7 mouse cellular contexts compared by ENCODE assay signal in genomic region chr16:33056095-33056785, GRCm38 (mm10). TPM values are rescaled to one million over a fixed set of nuclear protein-coding genes. Genes with fewer than 3 reads are reported as not detected.
DNase-seq lines count a peak whose midpoint lies in the region; ATAC-seq lines count a peak whose summit lies in the region.

Iqcg (minus strand) TSS chr16:33056218.
Rpl35a (plus strand) TSS chr16:33056453.

- H3K9ac ChIP-seq in embryonic facial prominence, embryonic 11.5 days (replicated peaks; ENCODE audit: low read length), result peak within 1 kb of the TSS; percentile 98
- H3K9ac ChIP-seq in limb, embryonic 11.5 days (ENCODE audit: low read length), result peak within 1 kb of the TSS; percentile 98
- H3K9ac ChIP-seq in midbrain, embryonic 14.5 days (replicated peaks; ENCODE audit: low read length), result peak within 1 kb of the TSS; percentile 71

- H3K27ac ChIP-seq in embryonic facial prominence, embryonic 11.5 days (replicated peaks; ENCODE audit: low read depth, low read length), result peak within 1 kb of the TSS; percentile 87
- peak within 1 kb of the TSS; percentile 90 for H3K27ac ChIP-seq in limb, embryonic 11.5 days (replicated peaks; ENCODE audit: low read depth, low read length)
- peak within 1 kb of the TSS; percentile 85 for H3K27ac ChIP-seq in midbrain, embryonic 14.5 days (replicated peaks; ENCODE audit: low read depth, low read length)

- WGBS in embryonic facial prominence, embryonic 11.5 days, result under 1% methylated on average over 44 of the region's 47 CpGs
- under 1% methylated on average over 46 of the region's 47 CpGs for WGBS in limb, embryonic 11.5 days
- under 1% methylated on average over 47 of the region's 47 CpGs for WGBS in midbrain, embryonic 14.5 days

- peak within 1 kb of the TSS; percentile 57 for H3K4me2 ChIP-seq in embryonic facial prominence, embryonic 11.5 days (ENCODE audit: low read depth, low read length)
- peak within 1 kb of the TSS; percentile 51 for H3K4me2 ChIP-seq in limb, embryonic 11.5 days (ENCODE audit: low read depth, severe bottlenecking)
- H3K4me2 ChIP-seq in midbrain, embryonic 14.5 days (ENCODE audit: low read length), result peak within 1 kb of the TSS; percentile 88

- H3K36me3 ChIP-seq in embryonic facial prominence, embryonic 11.5 days (replicated peaks; ENCODE audit: control insufficient read depth, insufficient read depth, low read depth, low read length), result peaks cover 12% of the 10 kb centered on the region
- peaks cover 20% of the 10 kb centered on the region; the same call in 1 of the 2 replicates for H3K36me3 ChIP-seq in limb, embryonic 11.5 days (ENCODE audit: control insufficient read depth, insufficient read depth, low read length)
- peaks cover 35% of the 10 kb centered on the region for H3K36me3 ChIP-seq in midbrain, embryonic 14.5 days (ENCODE audit: control insufficient read depth, insufficient read depth, low read length)

- H3K4me3 ChIP-seq in embryonic facial prominence, embryonic 11.5 days (ENCODE audit: low read depth, low read length), result peak within 1 kb of the TSS; percentile 94
- peak within 1 kb of the TSS; percentile 97 for H3K4me3 ChIP-seq in limb, embryonic 11.5 days (ENCODE audit: low read depth, low read length)
- peak within 1 kb of the TSS; percentile 95 for H3K4me3 ChIP-seq in midbrain, embryonic 14.5 days (replicated peaks; ENCODE audit: low read depth, low read length)

- no peaks in the 10 kb centered on the region; the same call in 1 of the 2 replicates for H3K4me1 ChIP-seq in embryonic facial prominence, embryonic 11.5 days (ENCODE audit: control insufficient read depth, insufficient read depth, low read length)
- peaks cover 5% of the 10 kb centered on the region for H3K4me1 ChIP-seq in limb, embryonic 11.5 days (ENCODE audit: control insufficient read depth, insufficient read depth, low read length)
- H3K4me1 ChIP-seq in midbrain, embryonic 14.5 days (ENCODE audit: control insufficient read depth, insufficient read depth, low read length), result peaks cover 9% of the 10 kb centered on the region; the same call in 1 of the 2 replicates

- no peaks in the 10 kb centered on the region for H3K9me3 ChIP-seq in embryonic facial prominence, embryonic 11.5 days (replicated peaks; ENCODE audit: control insufficient read depth, low read length)
- H3K9me3 ChIP-seq in limb, embryonic 11.5 days (ENCODE audit: control insufficient read depth, low read length), result no peaks in the 10 kb centered on the region
- no peaks in the 10 kb centered on the region for H3K9me3 ChIP-seq in midbrain, embryonic 14.5 days (ENCODE audit: control insufficient read depth, low read length)

- ATAC-seq in embryonic facial prominence, embryonic 11.5 days (replicated peaks; ENCODE audit: insufficient number of reproducible peaks, low FRiP score, low TSS enrichment, low read depth), result peak; percentile 92
- ATAC-seq in limb, embryonic 11.5 days (ENCODE audit: insufficient number of reproducible peaks, low FRiP score, low TSS enrichment, low read depth), result peak; percentile 91
- ATAC-seq in midbrain, embryonic 14.5 days (ENCODE audit: low FRiP score, low TSS enrichment), result peak; percentile 95

- peak; percentile 94 for DNase-seq in adrenal gland, postnatal 14 days
- peak; percentile 93 for DNase-seq in embryonic facial prominence, embryonic 11.5 days (ENCODE audit: low spot score)
- peak; percentile 99 for DNase-seq in heart, adult 11 months
- DNase-seq in kidney, adult 18-20 months, result peak; percentile 95
- DNase-seq in limb, embryonic 11.5 days (ENCODE audit: low spot score), result peak; percentile 91
- peak; percentile 96 for DNase-seq in midbrain, embryonic 14.5 days
- peak; percentile 79 to 91 for DNase-seq in spleen, adult 18-20 months

- no peaks in the 10 kb centered on the region for H3K27me3 ChIP-seq in embryonic facial prominence, embryonic 11.5 days (ENCODE audit: control insufficient read depth, insufficient read depth, low read length)
- H3K27me3 ChIP-seq in limb, embryonic 11.5 days (ENCODE audit: control insufficient read depth, insufficient read depth, low read length), result no peaks in the 10 kb centered on the region
- no peaks in the 10 kb centered on the region for H3K27me3 ChIP-seq in midbrain, embryonic 14.5 days (ENCODE audit: control insufficient read depth, insufficient read depth, low read length)

RNA-seq across cellular contexts. Expression of gene Iqcg, which starts in this region (rescaled TPM):
- 1.1 and 2.3 TPM in 2 replicates for total RNA-seq in adrenal gland, postnatal 14 days (2021)
- polyA plus RNA-seq in embryonic facial prominence, embryonic 11.5 days (2014; fragmentation: Nextera tagmentation; extraction: Ambion mirVana), result 3.7 and 3.8 TPM in 2 replicates
- 2.5 and 3.6 TPM in 2 replicates for polyA plus RNA-seq in limb, embryonic 11.5 days (2014; fragmentation: Nextera tagmentation; extraction: Ambion mirVana)
- 4.7 and 6.2 TPM in 2 replicates for polyA plus RNA-seq in midbrain, embryonic 14.5 days (2014; fragmentation: Nextera tagmentation; extraction: Ambion mirVana)

RNA-seq across cellular contexts. Expression of gene Rpl35a, which starts in this region (rescaled TPM):
- total RNA-seq in adrenal gland, postnatal 14 days (2021), result 526 and 608 TPM in 2 replicates
- 929 and 931 TPM in 2 replicates for polyA plus RNA-seq in embryonic facial prominence, embryonic 11.5 days (2014; fragmentation: Nextera tagmentation; extraction: Ambion mirVana)
- polyA plus RNA-seq in limb, embryonic 11.5 days (2014; fragmentation: Nextera tagmentation; extraction: Ambion mirVana), result 1,047 and 1,076 TPM in 2 replicates
- 477 and 558 TPM in 2 replicates for polyA plus RNA-seq in midbrain, embryonic 14.5 days (2014; fragmentation: Nextera tagmentation; extraction: Ambion mirVana)

Comparison
In these comparisons a context has a peak if more than half of its experiments do, and no peak if none do; other contexts are left out.
1. Peak in every context shown above with its lines: DNase-seq, ATAC-seq, H3K4me3 ChIP-seq and H3K27ac ChIP-seq.